Mouse (Mus musculus) brain, embryonic 14.5 days (tissue): ENCODE results near the gene 5730522E02Rik.

Experiments used
- CTCF ChIP-seq: fragments of 200-500 bp; IDR thresholded peaks from 2 replicates; pipeline ENCODE4 v1.5.1; 2012; ENCODE audit warnings: inconsistent platforms, mild to moderate bottlenecking, moderate library complexity, borderline replicate concordance; ENCODE audit not compliant: insufficient read depth, insufficient read length; ENCODE audit errors: extremely low read depth
- POLR2A ChIP-seq: fragments of 200-500 bp; IDR thresholded peaks from 2 replicates; pipeline ENCODE4 v1.6.1; 2012; ENCODE audit warnings: mild to moderate bottlenecking, inconsistent platforms, borderline replicate concordance; ENCODE audit not compliant: poor library complexity, insufficient read depth, insufficient read length, severe bottlenecking; ENCODE audit errors: extremely low read depth

DNA sequence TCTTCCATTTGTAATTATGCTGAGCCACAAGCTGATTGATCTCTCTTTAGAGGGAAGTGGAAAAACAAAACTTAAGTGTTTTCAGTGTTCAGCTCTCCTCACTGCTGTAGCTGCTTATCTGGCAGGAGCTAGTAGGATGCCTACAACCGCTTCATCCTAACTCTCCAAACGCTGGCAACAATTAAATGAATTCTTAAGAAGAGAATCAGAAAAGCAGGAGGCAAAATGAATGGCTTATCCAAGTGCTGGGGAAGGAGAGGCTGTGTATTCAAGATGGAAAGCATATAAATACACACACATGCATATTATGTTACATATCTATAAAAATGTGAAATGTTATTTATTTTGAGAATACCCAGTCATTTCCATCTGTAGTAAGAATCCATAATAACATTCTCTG, 500.0 kb downstream of the 5730522E02Rik start:
- no peak for TF ChIP-seq POLR2A
- no peak for TF ChIP-seq CTCF
